Mouse (Mus musculus): Measurements from ENCODE around the gene Amz1. TPM values are rescaled to one million over a fixed set of nuclear protein-coding genes. Genes with fewer than 3 reads are reported as not detected.

The Amz1 gene
- polyA plus RNA-seq (2012), result 0.26 and 0.40 TPM in 2 replicates

DNA sequence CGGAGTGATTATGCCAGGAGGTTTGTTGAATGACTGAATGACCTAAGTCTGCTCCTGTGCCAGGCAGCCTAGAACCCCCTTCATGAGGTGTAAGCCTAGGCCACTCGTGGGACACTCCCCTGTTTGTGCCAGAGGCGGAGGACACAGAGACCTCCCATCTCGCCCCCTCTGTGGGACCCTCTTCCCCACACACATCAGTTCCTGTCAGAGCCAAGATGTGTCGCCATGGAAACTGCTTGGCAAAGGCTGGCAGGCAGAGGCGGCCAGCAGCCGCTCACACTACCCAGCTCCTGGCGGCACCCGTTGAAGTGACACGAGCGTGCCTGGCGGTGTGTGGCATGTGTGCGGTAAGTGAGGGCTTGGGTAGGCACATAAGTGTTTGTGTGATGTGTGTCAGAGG lies at the start of gene Amz1:
Amz1 (plus strand) TSS at position 306 of the 400 bp plus-strand sequence.
- TF ChIP-seq GATA1 (IDR thresholded peaks at IDR 0.05; ENCODE audit: low read length), result no peak

DNA sequence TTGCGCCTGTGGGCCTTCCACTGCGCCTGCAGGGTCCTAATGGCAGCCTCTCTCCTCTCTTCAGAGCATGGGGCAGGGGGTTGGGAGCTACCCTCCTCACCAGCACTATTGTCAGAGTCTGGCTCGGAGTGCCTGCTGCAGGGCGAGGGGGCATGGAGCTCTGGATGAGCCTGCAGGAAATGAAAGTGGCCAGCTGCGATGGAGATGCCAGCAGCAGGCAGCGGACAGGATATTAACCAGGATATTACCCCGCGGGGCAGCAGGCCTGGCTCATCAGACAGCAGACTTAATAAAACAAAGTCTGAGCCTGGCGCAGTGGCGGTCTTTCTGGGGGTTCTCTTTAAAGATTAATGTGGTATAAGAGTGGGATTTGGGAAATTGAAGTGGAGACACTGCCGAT lies 48.8 kb upstream of the Amz1 start:
- TF ChIP-seq GATA1 (IDR thresholded peaks at IDR 0.05; ENCODE audit: low read length), result no peak

DNA sequence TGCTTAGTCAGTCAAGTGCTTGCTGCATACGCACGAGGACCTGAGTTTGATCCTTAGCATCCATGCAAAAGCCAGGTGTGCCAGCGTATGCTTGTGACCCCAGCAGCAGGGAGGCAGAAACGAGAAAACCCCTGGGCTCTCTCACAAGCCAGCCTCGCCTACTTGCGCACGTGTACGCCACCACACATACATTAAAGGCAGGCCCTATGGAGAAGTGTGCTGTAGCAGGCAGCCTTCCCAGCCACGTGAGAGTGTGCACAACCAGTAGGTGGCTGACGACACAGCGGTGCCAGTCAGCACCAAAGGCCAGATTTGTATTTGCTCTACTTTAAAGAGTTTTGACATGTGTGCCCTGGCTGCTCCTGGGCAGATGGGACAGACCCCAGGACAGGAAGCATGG lies 48.3 kb upstream of the Amz1 start:
- TF ChIP-seq GATA1 (IDR thresholded peaks at IDR 0.05; ENCODE audit: low read length), result no peak

DNA sequence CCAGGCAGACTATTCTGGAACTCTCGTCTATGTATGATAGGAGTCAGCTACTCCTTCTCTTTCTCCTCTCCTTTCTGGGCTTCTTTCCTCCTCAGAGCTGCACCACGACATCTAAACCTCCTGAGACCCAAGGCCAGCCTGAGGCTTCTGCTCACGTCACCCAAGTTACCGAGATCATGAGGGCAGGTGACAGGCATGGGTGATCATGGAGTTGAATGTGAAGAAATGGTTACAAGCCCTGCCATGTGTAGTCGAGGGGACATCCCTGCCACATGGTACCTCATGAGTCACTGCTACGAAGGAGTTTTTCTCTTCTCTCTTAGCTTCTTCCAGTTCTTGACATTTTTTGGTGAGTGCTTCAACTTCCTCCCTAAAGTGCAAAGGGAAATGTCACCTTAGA lies 46.8 kb upstream of the Amz1 start:
- TF ChIP-seq GATA1 (IDR thresholded peaks at IDR 0.05; ENCODE audit: low read length), result no peak

DNA sequence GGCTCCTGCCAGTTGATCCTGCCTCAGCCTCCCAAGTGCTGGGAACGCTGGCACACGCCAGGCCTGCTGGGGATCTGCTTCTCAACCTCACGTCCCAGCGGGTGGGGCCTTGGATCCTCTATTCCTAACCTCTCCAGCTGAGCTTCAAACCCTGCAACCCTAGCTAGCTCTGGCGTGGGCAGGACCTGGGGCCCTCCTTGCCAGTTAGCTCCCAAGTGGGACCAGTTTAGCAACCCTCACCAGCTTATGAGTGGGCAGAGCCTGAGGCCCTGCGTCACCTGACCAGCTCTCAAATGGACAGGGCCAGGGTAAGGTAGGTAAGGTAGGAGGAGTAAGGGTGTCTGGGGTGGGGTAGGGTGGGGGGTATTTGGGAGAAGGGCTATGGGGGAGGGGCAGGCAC lies 43.9 kb upstream of the Amz1 start:
- TF ChIP-seq GATA1 (IDR thresholded peaks at IDR 0.05; ENCODE audit: low read length), result no peak

DNA sequence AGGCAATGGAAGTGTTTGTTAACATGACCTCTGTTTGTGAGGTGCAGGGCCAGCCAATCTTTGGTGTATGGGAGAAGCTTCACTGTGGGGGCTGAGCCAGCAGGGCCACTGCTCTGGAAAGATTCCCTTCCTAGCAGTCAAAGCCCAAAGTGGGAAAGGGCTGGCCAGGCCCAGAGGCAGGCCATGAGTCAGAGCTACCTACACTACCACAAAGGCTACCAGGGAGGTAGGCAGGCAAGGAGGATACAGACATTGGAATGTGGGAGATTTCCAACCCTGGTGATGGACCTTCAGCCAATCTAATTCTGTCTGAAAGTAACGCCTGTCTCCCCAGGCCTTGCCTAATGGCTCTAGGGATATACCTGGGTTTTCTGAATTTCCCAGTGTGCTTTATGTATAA lies 43.0 kb upstream of the Amz1 start:
- TF ChIP-seq GATA1 (IDR thresholded peaks at IDR 0.05; ENCODE audit: low read length), result no peak

DNA sequence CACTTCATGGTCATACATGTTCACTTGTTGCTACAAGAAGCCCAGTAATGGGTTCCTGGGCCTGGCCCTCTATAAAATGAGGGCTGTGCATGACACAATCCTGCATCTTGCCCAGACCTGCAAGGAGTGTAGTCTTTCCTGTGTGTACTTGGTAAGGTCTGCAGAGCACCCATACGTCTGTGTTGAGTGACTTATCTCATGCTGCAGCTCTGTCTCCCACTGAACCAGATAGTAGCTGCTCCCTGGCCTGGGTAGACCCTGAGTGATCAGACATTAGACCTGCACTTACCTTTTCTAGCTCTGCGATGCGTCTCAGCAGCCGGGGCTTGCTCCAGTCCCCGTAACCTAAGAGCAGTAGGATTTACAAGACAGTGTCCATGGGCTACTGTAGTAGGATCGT lies 41.8 kb upstream of the Amz1 start:
- TF ChIP-seq GATA1 (IDR thresholded peaks at IDR 0.05; ENCODE audit: low read length), result no peak

DNA sequence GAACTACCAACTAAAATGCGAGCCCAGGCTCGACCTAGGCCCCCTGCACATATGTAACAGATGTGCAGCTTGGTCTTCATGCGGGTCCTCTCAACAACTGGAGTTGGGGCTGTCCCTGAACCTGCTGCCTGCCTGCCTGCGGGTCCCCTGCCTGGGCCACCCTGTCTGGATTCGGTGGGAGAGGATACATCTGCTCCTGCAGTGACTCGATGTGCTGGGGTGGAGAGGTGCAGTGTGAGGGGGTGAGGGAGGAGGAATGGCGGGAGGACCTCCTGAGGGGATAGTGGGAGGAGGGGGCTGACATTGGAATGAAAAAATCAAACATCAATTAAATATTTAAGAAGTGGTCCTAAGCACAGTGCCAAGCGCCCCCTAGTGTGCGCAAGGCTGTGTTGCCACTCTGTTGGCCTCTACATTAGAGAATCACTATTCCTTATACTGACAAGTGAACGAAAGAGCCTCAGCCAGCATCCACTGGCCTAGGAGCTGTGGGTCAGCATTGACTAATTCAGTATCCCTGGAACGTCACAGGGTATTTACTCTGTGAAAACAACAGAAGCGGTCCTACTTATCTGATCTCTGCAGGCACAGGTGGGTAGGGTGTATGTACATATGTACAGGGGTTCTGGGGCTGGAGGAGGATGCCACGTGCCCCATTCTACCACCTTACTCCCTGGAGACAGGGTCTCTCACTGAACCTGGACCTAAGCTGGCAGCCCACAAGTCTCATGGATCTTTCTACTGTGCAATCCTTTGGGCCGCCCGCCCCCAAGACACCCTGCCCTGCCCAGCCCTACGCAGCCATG lies 39.4 kb upstream of the Amz1 start:
- no peak for TF ChIP-seq GATA1 (IDR thresholded peaks at IDR 0.05; ENCODE audit: low read length)

DNA sequence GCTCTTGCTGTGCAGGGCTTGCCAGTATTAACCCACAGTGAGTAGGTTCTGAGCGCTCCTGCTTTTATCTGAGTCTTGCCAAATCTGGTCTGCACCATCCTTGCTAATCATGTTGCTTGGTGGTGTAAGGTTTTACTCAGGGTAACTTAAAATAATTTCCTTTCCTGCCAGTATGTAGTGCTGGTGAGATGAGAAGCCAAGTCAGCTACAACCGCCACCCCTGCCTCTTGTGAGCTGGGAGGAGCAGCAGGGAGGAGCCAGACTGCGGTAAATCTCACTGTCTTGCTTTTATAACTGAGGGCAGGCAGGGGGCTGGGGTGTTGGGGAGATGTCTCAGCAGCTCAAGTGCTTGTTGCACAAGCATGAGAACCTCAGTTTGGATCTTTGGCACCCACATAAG lies 35.5 kb upstream of the Amz1 start:
- TF ChIP-seq GATA1 (IDR thresholded peaks at IDR 0.05; ENCODE audit: low read length), result no peak

DNA sequence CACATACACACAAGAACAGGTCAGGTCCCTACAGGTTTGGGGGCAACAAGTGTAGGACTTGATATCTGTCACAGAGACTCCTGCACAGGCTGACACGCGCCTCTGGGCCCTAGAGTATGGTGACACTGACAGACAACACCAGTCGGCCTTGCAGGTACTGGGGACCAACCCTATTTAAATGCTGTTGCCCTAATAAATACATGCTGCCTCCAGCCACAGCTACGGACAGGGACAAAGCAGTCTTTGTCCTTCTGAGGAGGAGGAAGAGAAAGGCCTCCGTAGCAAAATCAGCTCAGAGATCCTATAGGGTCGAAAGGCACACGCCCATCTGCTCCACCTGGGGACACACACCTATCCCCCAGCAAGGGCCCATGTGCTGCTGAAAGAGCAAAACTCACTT lies 27.9 kb upstream of the Amz1 start:
- TF ChIP-seq GATA1 (IDR thresholded peaks at IDR 0.05; ENCODE audit: low read length), result no peak

DNA sequence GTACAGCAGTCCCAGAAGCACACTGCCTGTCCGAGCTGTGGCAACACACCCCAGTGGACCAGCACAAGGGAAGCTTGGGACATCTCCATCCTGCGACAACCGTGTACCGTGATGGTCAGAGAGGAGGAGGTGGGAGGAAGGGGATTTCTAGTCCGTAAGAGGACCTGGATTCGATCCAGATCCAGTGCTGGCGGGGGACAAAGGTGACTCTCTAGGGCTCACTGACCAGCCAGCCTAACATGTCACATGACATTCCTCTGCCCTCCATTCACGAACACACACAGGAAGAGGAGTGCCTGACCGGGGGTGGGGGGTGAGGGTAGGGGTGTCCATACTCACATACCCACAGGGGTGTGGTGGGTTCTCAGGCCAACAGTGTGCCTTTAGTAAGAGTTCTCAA lies 24.2 kb upstream of the Amz1 start:
- no peak for TF ChIP-seq GATA1 (IDR thresholded peaks at IDR 0.05; ENCODE audit: low read length)

DNA sequence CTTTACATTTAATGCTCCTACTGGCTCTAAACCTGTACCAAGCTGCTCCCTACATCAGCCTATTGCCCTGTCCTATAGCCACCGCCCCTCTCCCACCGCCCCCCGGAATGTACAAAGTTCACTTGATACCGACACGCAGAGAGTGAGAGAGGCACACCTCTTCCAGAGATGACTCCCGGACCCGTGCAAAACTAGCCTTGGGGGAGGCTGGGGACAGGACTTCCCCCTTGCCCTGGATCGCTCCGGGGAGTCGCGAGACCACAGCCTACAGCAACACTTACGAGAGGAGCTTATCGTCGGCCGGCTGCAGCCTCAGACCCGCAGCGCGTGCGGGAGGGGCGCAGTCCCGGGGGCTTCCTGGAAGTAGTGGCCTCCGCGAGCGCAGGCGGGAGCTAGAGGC lies 22.3 kb upstream of the Amz1 start:
- no peak for TF ChIP-seq GATA1 (IDR thresholded peaks at IDR 0.05; ENCODE audit: low read length)

DNA sequence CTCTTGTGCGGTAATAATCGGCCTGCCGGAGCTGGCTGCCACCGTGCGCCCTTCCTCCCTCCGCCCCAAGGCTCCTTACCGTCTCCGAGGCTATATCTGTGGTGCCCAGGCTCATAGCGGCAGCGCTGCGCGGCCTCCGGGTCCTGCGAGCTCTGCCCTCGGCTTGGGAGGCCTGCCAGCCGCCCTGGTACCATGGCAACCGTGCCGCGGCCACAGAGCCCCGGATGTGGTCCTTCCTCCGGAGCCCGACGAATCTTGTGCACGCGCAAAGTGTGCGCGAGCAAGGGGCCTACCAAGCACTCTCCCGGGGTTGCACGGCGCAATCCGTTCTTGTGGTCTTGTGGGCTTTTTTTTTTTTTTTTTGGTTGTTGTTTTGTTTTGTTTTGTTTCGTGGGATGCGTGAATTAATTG lies 21.8 kb upstream of the Amz1 start, which contains the start of gene Iqce:
Iqce (minus strand) TSS at position 276 of the 411 bp plus-strand sequence.
- no peak for TF ChIP-seq GATA1 (IDR thresholded peaks at IDR 0.05; ENCODE audit: low read length)

DNA sequence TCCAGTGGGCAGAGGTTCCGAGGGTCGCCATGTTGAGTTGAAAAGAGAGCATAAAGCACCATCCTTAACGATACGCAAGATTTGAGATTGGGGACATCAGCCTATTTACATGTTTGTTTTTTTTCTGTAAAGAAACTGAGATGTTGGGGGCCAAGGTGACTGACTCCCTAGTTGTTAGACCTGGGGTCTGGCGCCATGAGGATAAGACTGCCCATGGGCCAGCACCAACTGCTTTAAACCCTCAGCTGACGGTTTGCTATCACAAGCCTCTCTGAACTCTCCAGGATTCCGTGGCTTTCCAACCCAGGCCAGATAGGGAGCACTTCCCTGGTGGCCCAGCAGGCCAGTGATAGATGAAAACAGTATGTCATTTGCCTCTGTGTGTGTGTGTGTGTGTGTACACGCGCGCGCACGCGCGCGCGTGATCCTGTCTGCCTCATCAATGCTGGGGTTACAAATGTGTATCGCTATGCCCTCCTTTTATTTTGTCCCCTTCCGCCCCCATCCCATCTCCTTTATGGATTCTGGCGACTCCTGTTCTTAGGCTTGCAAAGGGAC lies 21.2 kb upstream of the Amz1 start:
- TF ChIP-seq GATA1 (IDR thresholded peaks at IDR 0.05; ENCODE audit: low read length), result no peak

DNA sequence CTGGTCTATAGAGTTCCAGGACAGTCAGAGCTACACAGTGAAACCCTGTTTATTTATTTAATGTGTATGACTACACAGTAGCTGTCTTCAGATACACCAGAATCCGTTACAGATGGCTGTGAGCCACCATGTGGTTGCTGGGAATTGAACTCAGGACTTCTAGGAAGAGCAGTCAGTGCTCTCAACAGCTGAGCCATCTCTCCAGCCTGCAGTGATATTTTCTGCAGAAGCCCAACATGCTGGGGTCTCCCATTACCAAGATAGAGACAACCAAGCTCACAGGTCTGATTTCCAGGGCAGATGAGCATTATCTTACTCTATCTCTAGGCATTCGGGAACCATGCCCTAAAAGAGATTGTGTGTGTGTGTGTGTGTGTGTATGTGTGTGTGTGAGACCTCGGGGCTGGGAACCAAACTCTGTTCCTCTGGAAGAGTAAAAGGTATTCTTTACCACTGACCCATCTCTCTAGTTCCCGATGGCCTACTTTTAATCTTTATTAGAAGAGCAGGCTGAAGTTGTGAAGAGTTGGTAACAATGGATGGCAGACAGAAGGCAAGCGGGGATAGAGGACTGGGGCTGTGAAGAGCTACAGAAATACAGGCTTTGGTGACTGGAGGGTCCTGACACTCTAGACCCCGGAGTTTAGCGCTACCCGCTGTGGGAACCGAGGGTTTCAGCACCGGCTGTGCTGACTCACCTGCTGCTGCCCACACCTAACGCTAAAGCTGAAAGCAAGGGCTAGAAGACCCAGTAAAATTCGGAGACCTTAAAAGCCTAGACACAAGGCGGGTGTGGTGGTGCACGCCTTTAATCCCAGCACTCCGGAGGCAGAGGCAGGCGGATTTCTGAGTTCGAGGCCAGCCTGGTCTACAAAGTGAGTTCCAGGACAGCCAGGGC lies 20.2 kb upstream of the Amz1 start:
- no peak for TF ChIP-seq GATA1 (IDR thresholded peaks at IDR 0.05; ENCODE audit: low read length)

Data from G1E-ER4 (cell line).